Mouse (Mus musculus): ENCODE measurements around the gene Kif17. TPM values are rescaled to one million over a fixed set of nuclear protein-coding genes. Genes with fewer than 3 reads are reported as not detected.

The Kif17 gene
- polyA plus RNA-seq, 1 experiment from 2014 or later = 1.3 TPM

DNA sequence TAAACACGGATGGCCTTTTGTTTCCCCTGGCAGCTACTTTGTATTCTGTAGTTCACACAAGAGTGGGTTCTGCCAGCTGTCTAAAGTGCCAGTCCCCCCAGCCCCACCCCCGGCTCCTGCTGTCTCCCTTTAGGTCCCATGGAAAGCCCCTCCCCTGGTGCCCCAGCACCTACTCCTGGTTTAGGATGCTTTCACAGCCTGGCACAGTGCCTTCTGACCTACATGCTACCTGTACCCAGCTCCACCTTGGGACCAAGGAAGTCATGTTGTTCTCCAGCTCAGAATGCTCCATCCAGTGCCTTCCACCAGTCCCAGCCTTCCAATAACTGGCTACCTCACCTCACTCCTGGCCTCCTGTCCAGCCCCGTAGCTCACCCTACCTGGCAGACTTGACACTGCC, 56.8 kb downstream of the Kif17 start:
- peaks cover 25% of the 10 kb centered on the region for H3K36me3 ChIP-seq (ENCODE audit: control insufficient read depth, insufficient read depth, low read length)
- no peak overlapping the region for H3K4me2 ChIP-seq (ENCODE audit: low read depth, low read length)
- ATAC-seq = no peak
- H3K9ac ChIP-seq (ENCODE audit: low read depth, low read length) = no peak overlapping the region
- peaks cover 18% of the 10 kb centered on the region for H3K4me1 ChIP-seq (ENCODE audit: control insufficient read depth, insufficient read depth, low read length)
- no peaks in the 10 kb centered on the region for H3K27me3 ChIP-seq (replicated peaks; ENCODE audit: control insufficient read depth, insufficient read depth, low read length)
- H3K27ac ChIP-seq (ENCODE audit: low read length) = no peak overlapping the region
- H3K4me3 ChIP-seq (ENCODE audit: low read length) = no peak overlapping the region
- no peaks in the 10 kb centered on the region for H3K9me3 ChIP-seq (ENCODE audit: control insufficient read depth, low read length)
- 90% methylated on average over 3 of the region's 3 CpGs for WGBS

DNA sequence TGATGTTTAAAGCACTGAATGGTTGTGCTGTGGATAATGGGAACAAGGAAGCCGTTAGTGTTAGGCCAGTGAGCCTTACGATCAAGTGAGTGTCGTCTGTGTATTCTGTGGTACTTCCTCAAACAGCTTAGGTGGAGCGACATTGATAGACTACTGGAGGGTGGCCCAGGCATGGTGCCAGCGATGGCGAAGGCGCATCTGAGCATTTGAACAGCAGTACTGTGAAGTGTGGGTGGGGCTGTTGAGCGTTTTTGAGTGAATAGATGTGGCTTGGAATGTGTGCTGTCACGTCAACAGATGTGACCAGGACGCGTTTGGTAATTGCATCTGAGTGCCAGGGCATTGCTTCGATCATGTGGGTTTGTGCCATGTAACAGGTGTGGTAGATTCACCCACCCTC, 57.5 kb downstream of the Kif17 start:
- ATAC-seq = no peak
- Histone ChIP-seq H3K9me3 (ENCODE audit: control insufficient read depth, low read length) (no peaks in the 10 kb centered on the region), H3K4me2 (ENCODE audit: low read depth, low read length) (no peak overlapping the region), H3K36me3 (ENCODE audit: control insufficient read depth, insufficient read depth, low read length) (peaks cover 26% of the 10 kb centered on the region), H3K4me1 (ENCODE audit: control insufficient read depth, insufficient read depth, low read length) (peaks cover 18% of the 10 kb centered on the region), H3K27ac (ENCODE audit: low read length) (no peak overlapping the region), H3K4me3 (ENCODE audit: low read length) (no peak overlapping the region), H3K9ac (ENCODE audit: low read depth, low read length) (no peak overlapping the region), H3K27me3 (replicated peaks; ENCODE audit: control insufficient read depth, insufficient read depth, low read length) (no peaks in the 10 kb centered on the region)
- WGBS = 85% methylated on average over 12 of the region's 12 CpGs

GRCm38 (mm10) chr4:138310311-138310910, 60.2 kb downstream of the Kif17 start:
- no peak for ATAC-seq
- H3K36me3 ChIP-seq (ENCODE audit: control insufficient read depth, insufficient read depth, low read length) = peaks cover 31% of the 10 kb centered on the region
- H3K4me2 ChIP-seq (ENCODE audit: low read depth, low read length) = no peak overlapping the region
- H3K4me1 ChIP-seq (ENCODE audit: control insufficient read depth, insufficient read depth, low read length) = peaks cover 6% of the 10 kb centered on the region
- H3K27me3 ChIP-seq (replicated peaks; ENCODE audit: control insufficient read depth, insufficient read depth, low read length) = no peaks in the 10 kb centered on the region
- no peak overlapping the region for H3K4me3 ChIP-seq (ENCODE audit: low read length)
- WGBS = 90% methylated on average over 19 of the region's 19 CpGs
- no peak overlapping the region for H3K9ac ChIP-seq (ENCODE audit: low read depth, low read length)
- no peaks in the 10 kb centered on the region for H3K9me3 ChIP-seq (ENCODE audit: control insufficient read depth, low read length)
- no peak overlapping the region for H3K27ac ChIP-seq (ENCODE audit: low read length)

DNA sequence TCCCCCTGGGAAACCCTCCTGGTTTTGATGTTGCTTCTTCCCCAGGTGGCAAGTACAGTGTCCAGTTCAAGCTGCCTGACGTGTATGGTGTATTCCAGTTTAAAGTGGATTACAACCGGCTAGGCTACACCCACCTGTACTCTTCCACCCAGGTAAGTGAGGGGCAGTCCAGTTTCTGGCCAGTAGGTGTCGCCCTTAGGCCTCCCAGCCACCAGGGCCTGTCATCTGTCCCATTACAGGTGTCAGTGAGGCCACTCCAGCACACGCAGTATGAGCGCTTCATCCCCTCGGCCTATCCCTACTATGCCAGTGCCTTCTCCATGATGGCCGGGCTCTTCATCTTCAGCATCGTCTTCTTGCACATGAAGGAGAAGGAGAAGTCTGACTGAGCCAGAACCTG, 61.4 kb downstream of the Kif17 start:
- H3K36me3 ChIP-seq (ENCODE audit: control insufficient read depth, insufficient read depth, low read length) = peaks cover 34% of the 10 kb centered on the region
- H3K9ac ChIP-seq (ENCODE audit: low read depth, low read length) = no peak overlapping the region
- H3K4me2 ChIP-seq (ENCODE audit: low read depth, low read length) = no peak overlapping the region
- H3K27ac ChIP-seq (ENCODE audit: low read length) = no peak overlapping the region
- no peaks in the 10 kb centered on the region for H3K27me3 ChIP-seq (replicated peaks; ENCODE audit: control insufficient read depth, insufficient read depth, low read length)
- H3K4me3 ChIP-seq (ENCODE audit: low read length) = no peak overlapping the region
- no peaks in the 10 kb centered on the region for H3K4me1 ChIP-seq (ENCODE audit: control insufficient read depth, insufficient read depth, low read length)
- WGBS = 55% methylated on average over 8 of the region's 8 CpGs
- peak; percentile 77 for ATAC-seq
- H3K9me3 ChIP-seq (ENCODE audit: control insufficient read depth, low read length) = no peaks in the 10 kb centered on the region

DNA sequence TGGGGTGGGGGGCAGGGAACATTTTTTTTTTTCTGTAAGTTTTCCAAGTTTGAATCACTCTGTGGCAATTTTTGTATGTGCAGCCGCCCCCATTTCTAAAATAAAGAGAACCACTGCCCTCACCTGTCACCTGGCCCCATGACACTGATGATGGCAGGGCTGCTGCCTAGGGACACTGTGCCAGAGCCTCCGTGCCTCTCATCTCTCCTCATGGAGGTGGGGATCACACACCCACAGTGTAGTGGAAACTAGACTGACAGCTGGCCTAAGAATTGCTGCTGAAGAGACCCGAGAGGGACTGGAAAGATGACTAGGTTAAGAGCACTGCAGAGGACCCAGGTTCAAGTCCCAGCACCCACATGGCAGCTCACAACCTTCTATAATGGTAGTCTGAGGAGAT, 61.9 kb downstream of the Kif17 start:
- Histone ChIP-seq H3K4me1 (ENCODE audit: control insufficient read depth, insufficient read depth, low read length) (no peaks in the 10 kb centered on the region), H3K9ac (ENCODE audit: low read depth, low read length) (no peak overlapping the region), H3K9me3 (ENCODE audit: control insufficient read depth, low read length) (no peaks in the 10 kb centered on the region), H3K27ac (ENCODE audit: low read length) (no peak overlapping the region), H3K4me3 (ENCODE audit: low read length) (no peak overlapping the region), H3K4me2 (ENCODE audit: low read depth, low read length) (no peak overlapping the region), H3K27me3 (replicated peaks; ENCODE audit: control insufficient read depth, insufficient read depth, low read length) (no peaks in the 10 kb centered on the region), H3K36me3 (ENCODE audit: control insufficient read depth, insufficient read depth, low read length) (peaks cover 34% of the 10 kb centered on the region)
- 98% methylated on average over 3 of the region's 3 CpGs for WGBS
- no peak for ATAC-seq

- peaks cover 29% of the 10 kb centered on the region for H3K36me3 ChIP-seq (ENCODE audit: control insufficient read depth, insufficient read depth, low read length)
Measured at GRCm38 (mm10) chr4:138313021-138313420, 62.8 kb downstream of the Kif17 start.

DNA sequence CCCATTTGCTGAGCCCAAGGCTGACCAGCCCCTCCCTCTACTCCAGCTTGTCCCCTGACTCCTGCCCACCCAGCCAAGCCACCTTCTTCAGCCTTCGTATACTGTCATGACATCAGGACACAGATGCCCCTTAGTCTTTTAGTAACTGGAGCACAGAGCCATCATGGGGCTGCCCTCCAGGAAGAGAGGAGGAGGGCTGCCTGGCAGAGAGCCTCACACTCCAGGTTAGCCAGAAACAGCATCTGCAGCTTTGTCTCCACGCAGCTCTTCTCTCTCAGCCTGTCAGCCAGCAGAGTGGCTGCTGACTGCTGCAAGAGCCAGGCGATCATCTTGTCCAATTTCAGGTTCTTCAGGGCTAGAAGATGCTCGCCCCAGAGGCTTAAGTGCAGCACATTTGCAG, 63.6 kb downstream of the Kif17 start:
- 93% methylated on average over 4 of the region's 4 CpGs for WGBS
- Histone ChIP-seq H3K9ac (ENCODE audit: low read depth, low read length) (no peak overlapping the region), H3K36me3 (ENCODE audit: control insufficient read depth, insufficient read depth, low read length) (peaks cover 29% of the 10 kb centered on the region), H3K4me1 (ENCODE audit: control insufficient read depth, insufficient read depth, low read length) (no peaks in the 10 kb centered on the region), H3K9me3 (ENCODE audit: control insufficient read depth, low read length) (no peaks in the 10 kb centered on the region), H3K4me2 (ENCODE audit: low read depth, low read length) (no peak overlapping the region), H3K4me3 (ENCODE audit: low read length) (no peak overlapping the region), H3K27me3 (replicated peaks; ENCODE audit: control insufficient read depth, insufficient read depth, low read length) (no peaks in the 10 kb centered on the region), H3K27ac (ENCODE audit: low read length) (no peak overlapping the region)
- ATAC-seq = no peak

More at GRCm38 (mm10) chr4:138313021-138313420, 62.8 kb downstream of the Kif17 start:
- Histone ChIP-seq H3K27ac (ENCODE audit: low read length) (no peak overlapping the region), H3K4me1 (ENCODE audit: control insufficient read depth, insufficient read depth, low read length) (no peaks in the 10 kb centered on the region), H3K9me3 (ENCODE audit: control insufficient read depth, low read length) (no peaks in the 10 kb centered on the region), H3K9ac (ENCODE audit: low read depth, low read length) (no peak overlapping the region), H3K4me2 (ENCODE audit: low read depth, low read length) (no peak overlapping the region), H3K4me3 (ENCODE audit: low read length) (no peak overlapping the region), H3K27me3 (replicated peaks; ENCODE audit: control insufficient read depth, insufficient read depth, low read length) (no peaks in the 10 kb centered on the region)
- WGBS = 86% methylated on average over 11 of the region's 11 CpGs
- ATAC-seq = no peak

DNA sequence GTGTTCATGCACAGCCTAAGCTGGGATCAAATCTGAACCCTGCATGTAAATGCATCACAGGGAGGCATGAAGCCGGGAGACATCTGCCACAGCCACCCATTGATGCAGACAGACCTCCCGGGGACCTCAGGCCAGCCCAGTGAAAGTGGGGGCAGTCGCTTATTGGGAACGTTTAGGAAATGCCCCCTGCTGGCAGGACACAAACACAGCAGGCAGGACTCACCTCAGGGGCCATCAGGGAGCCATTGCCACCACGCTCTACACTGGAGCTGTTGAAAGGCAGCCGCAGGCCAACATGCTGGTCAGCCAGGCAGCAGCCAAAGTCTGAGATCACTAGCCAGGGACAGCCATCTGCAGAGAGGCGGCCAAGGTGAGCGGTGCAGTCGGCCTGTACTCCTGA, 65.5 kb downstream of the Kif17 start:
- no peak overlapping the region for H3K4me2 ChIP-seq (ENCODE audit: low read depth, low read length)
- no peak overlapping the region for H3K9ac ChIP-seq (ENCODE audit: low read depth, low read length)
- WGBS = 70% methylated on average over 9 of the region's 9 CpGs
- no peaks in the 10 kb centered on the region for H3K27me3 ChIP-seq (replicated peaks; ENCODE audit: control insufficient read depth, insufficient read depth, low read length)
- H3K4me3 ChIP-seq (ENCODE audit: low read length) = no peak overlapping the region
- no peaks in the 10 kb centered on the region for H3K9me3 ChIP-seq (ENCODE audit: control insufficient read depth, low read length)
- no peak for ATAC-seq
- H3K27ac ChIP-seq (ENCODE audit: low read length) = no peak overlapping the region
- no peaks in the 10 kb centered on the region for H3K4me1 ChIP-seq (ENCODE audit: control insufficient read depth, insufficient read depth, low read length)
- H3K36me3 ChIP-seq (ENCODE audit: control insufficient read depth, insufficient read depth, low read length) = peaks cover 20% of the 10 kb centered on the region

GRCm38 (mm10) chr4:138316369-138316768, 66.1 kb downstream of the Kif17 start:
- Histone ChIP-seq H3K4me3 (ENCODE audit: low read length) (no peak overlapping the region), H3K9me3 (ENCODE audit: control insufficient read depth, low read length) (no peaks in the 10 kb centered on the region), H3K36me3 (ENCODE audit: control insufficient read depth, insufficient read depth, low read length) (peaks cover 14% of the 10 kb centered on the region), H3K9ac (ENCODE audit: low read depth, low read length) (no peak overlapping the region), H3K4me2 (ENCODE audit: low read depth, low read length) (no peak overlapping the region), H3K27ac (ENCODE audit: low read length) (no peak overlapping the region), H3K4me1 (ENCODE audit: control insufficient read depth, insufficient read depth, low read length) (no peaks in the 10 kb centered on the region), H3K27me3 (replicated peaks; ENCODE audit: control insufficient read depth, insufficient read depth, low read length) (no peaks in the 10 kb centered on the region)
- no peak for ATAC-seq
- 88% methylated on average over 6 of the region's 6 CpGs for WGBS

All from intestine, embryonic 16.5 days (tissue).